Mouse (Mus musculus) layer of hippocampus, adult 8-10 months (tissue): ENCODE measurements at regions not wholly inside any gene's neighbourhood (a gene's known extent, or its start where the extent isn't known, plus 50 kb on each side); places are given as distances from the start of the nearest gene placed in this dataset.

ENCODE experiments used
- DNase-seq, 2 experiments: peaks; one replicate each; pipeline ENCODE4 v3.0.0; 2022; ENCODE audit warnings: low spot score in 2 of 2

DNA sequence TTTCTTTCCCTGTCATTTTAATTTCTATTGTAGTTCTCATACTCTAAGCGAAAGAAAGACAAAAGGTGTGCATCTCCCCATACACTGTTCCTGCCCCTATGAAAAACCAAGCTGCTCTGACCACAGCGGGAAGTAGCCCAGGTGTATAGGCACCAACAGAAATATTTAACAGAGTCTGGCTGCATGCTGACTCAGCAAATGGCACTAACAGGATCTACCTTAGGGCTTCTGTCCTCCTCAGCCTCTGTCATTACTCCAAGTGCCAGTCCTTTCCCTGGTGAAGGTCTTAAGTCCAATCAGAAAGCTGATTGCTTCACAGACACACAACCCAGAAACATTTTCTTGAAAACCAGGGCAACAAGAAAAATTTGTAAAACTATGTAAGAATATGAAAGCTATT lies 72.5 kb downstream of the Gm9008 start:
- no peak for DNase-seq

DNA sequence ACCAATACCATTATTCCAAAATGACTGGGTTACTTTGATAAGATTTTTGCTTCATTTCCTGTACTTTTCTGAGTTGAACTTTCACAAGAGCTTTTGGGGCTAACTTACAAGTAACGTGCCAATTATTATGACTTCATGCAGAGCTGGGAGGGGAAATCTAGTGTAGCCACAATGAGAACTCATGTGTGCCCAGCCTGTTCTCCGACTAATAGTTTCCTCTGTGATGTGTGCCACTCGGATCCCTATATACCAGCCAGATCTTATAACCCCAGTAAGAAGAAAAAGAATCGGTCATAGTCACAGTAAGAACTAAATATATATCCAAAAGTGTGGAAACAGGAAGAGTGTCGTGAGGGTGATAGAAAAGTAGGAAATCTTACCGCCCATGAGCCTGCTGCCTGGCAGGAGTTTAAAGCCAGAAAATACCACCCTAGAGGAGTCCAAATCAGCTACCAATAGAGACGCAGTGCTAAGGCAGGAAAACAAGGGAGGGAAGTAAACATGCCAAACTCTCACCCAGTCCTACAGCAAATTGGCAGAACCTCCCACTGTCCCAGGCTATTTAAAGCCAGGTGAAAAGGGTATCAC lies 110.0 kb downstream of the Gm9008 start:
- DNase-seq: no peak

DNA sequence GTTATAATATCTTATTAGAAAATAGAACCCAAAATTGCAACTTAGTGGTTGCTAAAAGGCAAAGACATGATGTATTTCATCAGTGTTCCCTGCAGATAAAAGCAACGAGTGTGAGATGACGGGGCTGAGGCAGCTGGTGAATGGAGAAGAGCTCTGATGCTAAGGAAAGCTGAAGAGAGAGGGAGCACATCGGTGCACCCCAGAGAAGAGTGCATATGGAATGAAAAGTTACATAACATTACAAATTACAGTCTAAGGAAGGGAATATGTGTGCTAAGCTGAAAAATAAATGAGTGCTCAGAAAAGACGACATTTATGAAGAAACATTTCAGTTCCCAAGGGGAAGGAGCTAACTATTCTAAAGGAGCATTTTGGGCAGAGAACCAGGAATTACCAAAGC lies 115.3 kb downstream of the Gm9008 start:
- DNase-seq: peak; percentile 10 to 11

GRCm38 (mm10) chr6:76378674-76379073 lies 118.9 kb downstream of the Gm9008 start:
- no peak for DNase-seq

DNA sequence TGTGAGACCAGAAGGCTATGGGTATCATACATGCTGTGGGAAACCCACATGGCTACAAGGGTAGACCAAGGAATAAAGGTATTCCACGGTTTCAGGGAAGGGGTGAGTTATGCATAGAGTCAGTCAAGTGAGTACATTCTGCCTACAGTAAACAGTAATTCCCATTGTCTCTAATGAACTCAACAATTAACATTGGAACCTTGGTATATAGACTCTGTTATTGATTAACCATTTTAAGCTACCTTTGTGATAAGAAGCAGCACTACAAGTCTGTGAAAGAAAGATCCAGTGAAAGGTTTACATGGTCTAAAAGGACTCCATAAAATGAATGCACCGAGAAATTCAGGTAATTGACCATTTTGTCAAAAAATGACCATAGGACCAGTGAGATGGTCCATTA lies 145.4 kb downstream of the Gm9008 start:
- no peak for DNase-seq

DNA sequence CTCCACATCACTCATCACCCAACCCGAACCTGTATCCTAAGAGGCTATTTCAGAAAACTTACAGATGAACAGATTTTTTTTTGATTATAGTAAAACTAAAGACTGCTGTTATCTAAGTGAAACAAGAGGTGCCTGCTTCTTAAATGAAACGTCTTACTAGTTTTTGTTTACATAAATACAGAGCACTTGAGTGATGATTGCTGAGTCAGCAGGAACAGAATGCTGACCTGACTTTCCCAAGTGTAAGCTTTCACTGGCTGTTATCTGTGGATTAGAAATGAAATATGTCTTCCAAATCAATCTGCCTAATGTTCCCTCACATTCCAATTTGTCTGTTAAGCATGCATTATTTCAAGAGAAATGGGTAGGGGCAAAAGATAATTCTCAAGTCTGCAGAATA lies 149.1 kb downstream of the Gm9008 start:
- no peak for DNase-seq

DNA sequence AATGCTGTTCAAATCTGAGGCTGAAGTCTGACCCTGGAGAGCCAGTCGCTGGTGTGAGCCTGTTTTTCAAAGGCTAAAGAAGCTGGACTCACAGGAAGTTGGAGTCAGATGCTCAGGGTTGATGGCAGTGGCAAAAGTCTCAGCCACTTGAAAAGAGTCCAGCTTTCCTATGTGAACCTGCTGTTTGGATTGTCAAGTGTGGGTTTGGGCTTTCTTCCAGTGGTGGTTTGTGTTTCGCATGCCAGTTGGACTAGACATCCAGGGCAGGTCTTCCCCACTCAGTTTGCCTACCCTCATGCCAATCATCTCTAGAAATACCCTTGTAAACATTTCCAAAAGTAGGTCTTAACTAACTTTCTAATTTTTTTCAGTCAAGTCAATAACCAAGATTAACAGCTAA lies 167.4 kb downstream of the Gm9008 start:
- no peak for DNase-seq
